Mouse (Mus musculus): ENCODE measurements at regions not wholly inside any gene's neighbourhood (a gene's known extent, or its start where the extent isn't known, plus 50 kb on each side); places are given as distances from the start of the nearest gene placed in this dataset.

GRCm38 (mm10) chr8:116264078-116264477 is 240.7 kb upstream of the Dynlrb2 start:
- H3K4me3 ChIP-seq (ENCODE audit: low read depth, low read length) = no peak overlapping the region
- no peak overlapping the region for H3K27ac ChIP-seq (replicated peaks; ENCODE audit: low read depth, low read length)
- H3K36me3 ChIP-seq (replicated peaks; ENCODE audit: control insufficient read depth, insufficient read depth, low read depth, low read length) = no peaks in the 10 kb centered on the region
- ATAC-seq (replicated peaks; ENCODE audit: insufficient number of reproducible peaks, low FRiP score, low TSS enrichment, low read depth) = no peak
- no peaks in the 10 kb centered on the region for H3K27me3 ChIP-seq (ENCODE audit: control insufficient read depth, insufficient read depth, low read length)
- no peak overlapping the region for H3K4me2 ChIP-seq (ENCODE audit: low read depth, low read length)
- H3K9me3 ChIP-seq (replicated peaks; ENCODE audit: control insufficient read depth, low read length) = no peaks in the 10 kb centered on the region
- no peaks in the 10 kb centered on the region for H3K4me1 ChIP-seq (ENCODE audit: control insufficient read depth, insufficient read depth, low read length)
- 88% methylated on average over 3 of the region's 3 CpGs for WGBS
- H3K9ac ChIP-seq (replicated peaks; ENCODE audit: low read length) = no peak overlapping the region
- no peak for DNase-seq (ENCODE audit: low spot score)

- Histone ChIP-seq H3K27ac (replicated peaks; ENCODE audit: low read depth, low read length) (no peak overlapping the region), H3K9ac (replicated peaks; ENCODE audit: low read length) (no peak overlapping the region), H3K36me3 (replicated peaks; ENCODE audit: control insufficient read depth, insufficient read depth, low read depth, low read length) (no peaks in the 10 kb centered on the region), H3K27me3 (ENCODE audit: control insufficient read depth, insufficient read depth, low read length) (no peaks in the 10 kb centered on the region), H3K4me2 (ENCODE audit: low read depth, low read length) (no peak overlapping the region), H3K9me3 (replicated peaks; ENCODE audit: control insufficient read depth, low read length) (no peaks in the 10 kb centered on the region), H3K4me1 (ENCODE audit: control insufficient read depth, insufficient read depth, low read length) (no peaks in the 10 kb centered on the region), H3K4me3 (ENCODE audit: low read depth, low read length) (no peak overlapping the region)
- ATAC-seq (replicated peaks; ENCODE audit: insufficient number of reproducible peaks, low FRiP score, low TSS enrichment, low read depth) (no peak; the same call in 1 of the 2 replicates), DNase-seq (ENCODE audit: low spot score) (peak; percentile 54)
- 22% methylated on average over 2 of the region's 2 CpGs for WGBS
These were observed 243.5 kb upstream of the Dynlrb2 start for GRCm38 (mm10) chr8:116261286-116261685.

GRCm38 (mm10) chr8:116255398-116255797 is 249.4 kb upstream of the Dynlrb2 start:
- ATAC-seq (replicated peaks; ENCODE audit: insufficient number of reproducible peaks, low FRiP score, low TSS enrichment, low read depth) = no peak
- Histone ChIP-seq H3K9ac (replicated peaks; ENCODE audit: low read length) (no peak overlapping the region), H3K4me2 (ENCODE audit: low read depth, low read length) (no peak overlapping the region), H3K4me3 (ENCODE audit: low read depth, low read length) (no peak overlapping the region), H3K9me3 (replicated peaks; ENCODE audit: control insufficient read depth, low read length) (no peaks in the 10 kb centered on the region), H3K27ac (replicated peaks; ENCODE audit: low read depth, low read length) (no peak overlapping the region), H3K4me1 (ENCODE audit: control insufficient read depth, insufficient read depth, low read length) (no peaks in the 10 kb centered on the region), H3K36me3 (replicated peaks; ENCODE audit: control insufficient read depth, insufficient read depth, low read depth, low read length) (no peaks in the 10 kb centered on the region), H3K27me3 (ENCODE audit: control insufficient read depth, insufficient read depth, low read length) (no peaks in the 10 kb centered on the region)
- DNase-seq (ENCODE audit: low spot score) = no peak
- 79% methylated on average over 5 of the region's 5 CpGs for WGBS

GRCm38 (mm10) chr8:116252455-116253216 is 252.1 kb upstream of the Dynlrb2 start:
- no peak overlapping the region for H3K4me3 ChIP-seq (ENCODE audit: low read depth, low read length)
- H3K4me1 ChIP-seq (ENCODE audit: control insufficient read depth, insufficient read depth, low read length) = no peaks in the 10 kb centered on the region
- no peaks in the 10 kb centered on the region for H3K27me3 ChIP-seq (ENCODE audit: control insufficient read depth, insufficient read depth, low read length)
- no peak overlapping the region for H3K9ac ChIP-seq (replicated peaks; ENCODE audit: low read length)
- H3K9me3 ChIP-seq (replicated peaks; ENCODE audit: control insufficient read depth, low read length) = no peaks in the 10 kb centered on the region
- H3K36me3 ChIP-seq (replicated peaks; ENCODE audit: control insufficient read depth, insufficient read depth, low read depth, low read length) = no peaks in the 10 kb centered on the region
- H3K4me2 ChIP-seq (ENCODE audit: low read depth, low read length) = no peak overlapping the region
- peak; percentile 24 for DNase-seq (ENCODE audit: low spot score)
- WGBS = 59% methylated on average over 7 of the region's 7 CpGs
- no peak for ATAC-seq (replicated peaks; ENCODE audit: insufficient number of reproducible peaks, low FRiP score, low TSS enrichment, low read depth)
- H3K27ac ChIP-seq (replicated peaks; ENCODE audit: low read depth, low read length) = no peak overlapping the region

- no peak for DNase-seq (ENCODE audit: low spot score)
- H3K4me1 ChIP-seq (ENCODE audit: control insufficient read depth, insufficient read depth, low read length) = no peaks in the 10 kb centered on the region
- no peak overlapping the region for H3K4me2 ChIP-seq (ENCODE audit: low read depth, low read length)
- H3K9ac ChIP-seq (replicated peaks; ENCODE audit: low read length) = no peak overlapping the region
- H3K36me3 ChIP-seq (replicated peaks; ENCODE audit: control insufficient read depth, insufficient read depth, low read depth, low read length) = no peaks in the 10 kb centered on the region
- H3K27me3 ChIP-seq (ENCODE audit: control insufficient read depth, insufficient read depth, low read length) = no peaks in the 10 kb centered on the region
- H3K4me3 ChIP-seq (ENCODE audit: low read depth, low read length) = no peak overlapping the region
- no peak for ATAC-seq (replicated peaks; ENCODE audit: insufficient number of reproducible peaks, low FRiP score, low TSS enrichment, low read depth)
- H3K27ac ChIP-seq (replicated peaks; ENCODE audit: low read depth, low read length) = no peak overlapping the region
- WGBS = 81% methylated on average over 1 of the region's 1 CpGs
- no peaks in the 10 kb centered on the region for H3K9me3 ChIP-seq (replicated peaks; ENCODE audit: control insufficient read depth, low read length)
These were observed 256.4 kb upstream of the Dynlrb2 start for GRCm38 (mm10) chr8:116248398-116248797.

GRCm38 (mm10) chr8:116243493-116243892 is 261.3 kb upstream of the Dynlrb2 start:
- WGBS = 67% methylated on average over 8 of the region's 8 CpGs
- Histone ChIP-seq H3K27ac (replicated peaks; ENCODE audit: low read depth, low read length) (no peak overlapping the region), H3K27me3 (ENCODE audit: control insufficient read depth, insufficient read depth, low read length) (no peaks in the 10 kb centered on the region), H3K4me3 (ENCODE audit: low read depth, low read length) (no peak overlapping the region), H3K9me3 (replicated peaks; ENCODE audit: control insufficient read depth, low read length) (no peaks in the 10 kb centered on the region), H3K36me3 (replicated peaks; ENCODE audit: control insufficient read depth, insufficient read depth, low read depth, low read length) (no peaks in the 10 kb centered on the region), H3K4me1 (ENCODE audit: control insufficient read depth, insufficient read depth, low read length) (no peaks in the 10 kb centered on the region), H3K4me2 (ENCODE audit: low read depth, low read length) (no peak overlapping the region), H3K9ac (replicated peaks; ENCODE audit: low read length) (no peak overlapping the region)
- ATAC-seq (replicated peaks; ENCODE audit: insufficient number of reproducible peaks, low FRiP score, low TSS enrichment, low read depth) (no peak), DNase-seq (ENCODE audit: low spot score) (no peak)

GRCm38 (mm10) chr8:116242972-116243371 is 261.8 kb upstream of the Dynlrb2 start:
- Histone ChIP-seq H3K36me3 (replicated peaks; ENCODE audit: control insufficient read depth, insufficient read depth, low read depth, low read length) (no peaks in the 10 kb centered on the region), H3K9ac (replicated peaks; ENCODE audit: low read length) (no peak overlapping the region), H3K4me2 (ENCODE audit: low read depth, low read length) (no peak overlapping the region), H3K4me3 (ENCODE audit: low read depth, low read length) (no peak overlapping the region), H3K27me3 (ENCODE audit: control insufficient read depth, insufficient read depth, low read length) (no peaks in the 10 kb centered on the region), H3K4me1 (ENCODE audit: control insufficient read depth, insufficient read depth, low read length) (no peaks in the 10 kb centered on the region), H3K9me3 (replicated peaks; ENCODE audit: control insufficient read depth, low read length) (no peaks in the 10 kb centered on the region), H3K27ac (replicated peaks; ENCODE audit: low read depth, low read length) (no peak overlapping the region)
- 79% methylated on average over 5 of the region's 5 CpGs for WGBS
- DNase-seq (ENCODE audit: low spot score) (no peak), ATAC-seq (replicated peaks; ENCODE audit: insufficient number of reproducible peaks, low FRiP score, low TSS enrichment, low read depth) (no peak)

- H3K27ac ChIP-seq (replicated peaks; ENCODE audit: low read depth, low read length) = no peak overlapping the region
- no peaks in the 10 kb centered on the region for H3K27me3 ChIP-seq (ENCODE audit: control insufficient read depth, insufficient read depth, low read length)
- no peaks in the 10 kb centered on the region for H3K36me3 ChIP-seq (replicated peaks; ENCODE audit: control insufficient read depth, insufficient read depth, low read depth, low read length)
- 85% methylated on average over 5 of the region's 5 CpGs for WGBS
- ATAC-seq (replicated peaks; ENCODE audit: insufficient number of reproducible peaks, low FRiP score, low TSS enrichment, low read depth) (no peak), DNase-seq (ENCODE audit: low spot score) (no peak)
- no peak overlapping the region for H3K9ac ChIP-seq (replicated peaks; ENCODE audit: low read length)
- H3K4me3 ChIP-seq (ENCODE audit: low read depth, low read length) = no peak overlapping the region
- H3K4me1 ChIP-seq (ENCODE audit: control insufficient read depth, insufficient read depth, low read length) = no peaks in the 10 kb centered on the region
- H3K4me2 ChIP-seq (ENCODE audit: low read depth, low read length) = no peak overlapping the region
- H3K9me3 ChIP-seq (replicated peaks; ENCODE audit: control insufficient read depth, low read length) = no peaks in the 10 kb centered on the region
These were observed 262.9 kb upstream of the Dynlrb2 start for GRCm38 (mm10) chr8:116241987-116242242.

Measured in embryonic facial prominence, embryonic 11.5 days (tissue).